Mouse (Mus musculus) limb, embryonic 10.5 days (tissue): ENCODE measurements around the gene Rasgrp3. TPM values are rescaled to one million over a fixed set of nuclear protein-coding genes. Genes with fewer than 3 reads are reported as not detected.

Experiments used
- polyA plus RNA-seq: library from polyadenylated mRNA; unstranded; fragments of >200 nt; fragmentation: Nextera tagmentation; extraction: Ambion mirVana; gene quantifications from 2 replicates; pipeline ENCODE4 v1.2.1, GENCODE M21; 2016

Gene Rasgrp3
- polyA plus RNA-seq, 1 experiment from 2014 or later, result 12.7 TPM

Other genes starting within 250 kb of the Rasgrp3 start
- gene Fam98a, start 116.0 kb downstream of the Rasgrp3 start, polyA plus RNA-seq, result 24.5 TPM in 2 replicates